ENCODE assay signal across 17 mouse cellular contexts in the genomic region with DNA sequence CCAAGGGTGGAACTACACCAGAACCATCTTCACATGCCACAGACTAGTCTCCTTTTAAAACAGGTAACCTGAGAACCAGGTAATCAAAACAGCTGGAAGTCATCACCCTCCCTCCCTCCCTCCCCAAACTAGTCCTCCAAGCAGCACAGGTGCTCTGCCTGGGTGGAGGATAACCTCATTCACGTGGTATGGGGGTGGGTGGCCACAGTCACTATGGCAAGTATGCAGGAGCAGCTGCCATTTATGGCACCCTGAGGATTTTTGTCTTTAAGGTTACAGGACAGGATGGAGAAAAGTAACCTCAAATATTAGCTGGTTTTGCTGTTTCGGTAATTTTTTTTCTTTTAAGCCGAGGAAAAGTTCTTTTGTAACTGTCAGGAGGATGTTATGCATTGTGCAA.
"Had no signal": no experiment of that assay in that cellular context is flagged by ENCODE, and none has a peak within 500 bp of the region (broad histone marks: within the 10 kb centered on the region; RNA-seq: fewer than 3 reads in every experiment).

No protein-coding gene starts in this region.

- H3K27me3 ChIP-seq: liver, embryonic 13.5 days; midbrain, embryonic 13.5 days had no signal

- H3K9me3 ChIP-seq: liver, embryonic 13.5 days; midbrain, embryonic 10.5 days; midbrain, embryonic 13.5 days had no signal

- H3K4me3 ChIP-seq: liver, embryonic 13.5 days; midbrain, embryonic 10.5 days; midbrain, embryonic 13.5 days had no signal

- H3K4me1 ChIP-seq: midbrain, embryonic 10.5 days; midbrain, embryonic 13.5 days had no signal

- ATAC-seq: intestine, embryonic 16.5 days; lung, postnatal 0 days; midbrain, embryonic 13.5 days; midbrain, embryonic 16.5 days had no signal

- H3K36me3 ChIP-seq: liver, embryonic 13.5 days had no signal

- H3K9ac ChIP-seq: liver, embryonic 13.5 days; lung, embryonic 14.5 days; midbrain, embryonic 13.5 days had no signal

- DNase-seq: kidney, adult 18-20 months; kidney, adult 9 months; kidney, postnatal 14 days; kidney, postnatal 4 days; left cerebral cortex, postnatal 4 days; liver, embryonic 13.5 days; lung, embryonic 14.5 days; right cerebral cortex, adult 18-20 months; right cerebral cortex, postnatal 14 days; right cerebral cortex, postnatal 4 days; thymus, postnatal 25 days had no signal

- H3K4me2 ChIP-seq: liver, embryonic 13.5 days; lung, embryonic 14.5 days; midbrain, embryonic 13.5 days had no signal

- H3K27ac ChIP-seq: liver, embryonic 13.5 days; macrophage; midbrain, embryonic 10.5 days; midbrain, embryonic 13.5 days had no signal
